Mouse (Mus musculus) cerebellum, adult 2 months (tissue): ENCODE measurements at regions not wholly inside any gene's neighbourhood (a gene's known extent, or its start where the extent isn't known, plus 50 kb on each side); places are given as distances from the start of the nearest gene placed in this dataset.

Source experiments
- CTCF ChIP-seq: fragments of 200-500 bp; IDR thresholded peaks from 2 replicates; pipeline ENCODE4 v1.5.1; 2011; ENCODE audit warnings: low read depth, mild to moderate bottlenecking, control low read depth, low read length, moderate library complexity, borderline replicate concordance; ENCODE audit not compliant: insufficient read depth
- POLR2A ChIP-seq: fragments of 200-500 bp; IDR thresholded peaks from 2 replicates; pipeline ENCODE4 v1.6.1; 2011; ENCODE audit warnings: low read length, control low read depth, borderline replicate concordance; ENCODE audit not compliant: insufficient read depth

DNA sequence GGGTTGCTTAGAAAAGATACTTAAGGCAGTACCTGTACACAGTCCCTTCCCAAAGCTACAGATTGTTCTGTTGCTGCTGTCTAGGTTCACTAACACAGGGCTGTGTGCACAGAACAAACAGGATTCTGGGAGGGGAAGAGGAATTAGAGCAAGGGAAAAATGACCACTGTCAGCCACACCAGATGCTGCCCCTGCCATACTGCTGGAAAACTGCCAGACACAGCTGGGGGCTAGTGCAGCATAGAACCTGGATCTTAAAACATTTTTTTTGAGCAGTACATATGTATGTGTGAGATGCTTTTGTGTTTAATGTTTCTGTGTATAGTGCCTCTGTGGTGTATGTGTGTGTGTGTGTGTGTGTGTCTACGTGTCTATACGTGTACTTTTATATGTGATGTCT is 291.7 kb upstream of the Myt1l start:
- TF ChIP-seq CTCF = no peak
- no peak for TF ChIP-seq POLR2A
